Mouse (Mus musculus) kidney, embryonic 14.5 days (tissue): ENCODE measurements at regions not wholly inside any gene's neighbourhood (a gene's known extent, or its start where the extent isn't known, plus 50 kb on each side); places are given as distances from the start of the nearest gene placed in this dataset.
"Not testable (repeated sequence)": the region's sequence is repeated elsewhere in the genome, so short reads cannot be mapped to it uniquely, and the experiment has no call there.

ENCODE experiments used
- ATAC-seq: fragments of 200-750 bp; cut with Nextera tagmentation; 2 replicates; pipeline ENCODE4 v1.8.0; 2017; ENCODE audit warnings: moderate number of reproducible peaks, mild to moderate bottlenecking, moderate TSS enrichment, moderate library complexity; ENCODE audit not compliant: low FRiP score, low TSS enrichment
- H3K27ac ChIP-seq: fragments of 300-500 bp; sonication (generic); 2 replicates; pipeline ENCODE4 v1.5.1; 2014; ENCODE audit warnings: low read depth, mild to moderate bottlenecking, low read length, moderate library complexity, mixed read lengths
- H3K27me3 ChIP-seq: fragments of 300-500 bp; sonication (generic); 2 replicates; pipeline ENCODE4 v1.6.1; 2014; ENCODE audit warnings: mild to moderate bottlenecking, low read length; ENCODE audit not compliant: control insufficient read depth, insufficient read depth
- H3K36me3 ChIP-seq: fragments of 300-500 bp; sonication (generic); 2 replicates; pipeline ENCODE4 v1.6.1; 2014; ENCODE audit warnings: low read length, mixed read lengths; ENCODE audit not compliant: control insufficient read depth, insufficient read depth
- H3K4me1 ChIP-seq: fragments of 300-500 bp; sonication (generic); 2 replicates; pipeline ENCODE4 v1.6.1; 2014; ENCODE audit warnings: low read length, mixed read lengths; ENCODE audit not compliant: control insufficient read depth, insufficient read depth
- H3K4me2 ChIP-seq: fragments of 300-500 bp; sonication (generic); replicated peaks from 2 replicates; pipeline ENCODE4 v1.6.1; 2014; ENCODE audit warnings: low read depth, mild to moderate bottlenecking, low read length
- H3K4me3 ChIP-seq: fragments of 300-500 bp; sonication (generic); 2 replicates; pipeline ENCODE4 v1.5.1; 2014; ENCODE audit warnings: mild to moderate bottlenecking, low read length
- H3K9ac ChIP-seq: fragments of 300-500 bp; sonication (generic); 2 replicates; pipeline ENCODE4 v1.6.1; 2014; ENCODE audit warnings: low read depth, mild to moderate bottlenecking, low read length, moderate library complexity
- H3K9me3 ChIP-seq: fragments of 300-500 bp; sonication (generic); 2 replicates; pipeline ENCODE4 v1.6.1; 2016; ENCODE audit warnings: low read length; ENCODE audit not compliant: control insufficient read depth
- WGBS: fragments of 180-500 bp; shearing (Covaris S2); extraction: QIAGEN DNeasy Blood & Tissue Kit; methylation state at CpG from one replicate; pipeline ENCODE4 v1.1.7; 2014; 5-methylcytosine and 5-hydroxymethylcytosine counted together

DNA sequence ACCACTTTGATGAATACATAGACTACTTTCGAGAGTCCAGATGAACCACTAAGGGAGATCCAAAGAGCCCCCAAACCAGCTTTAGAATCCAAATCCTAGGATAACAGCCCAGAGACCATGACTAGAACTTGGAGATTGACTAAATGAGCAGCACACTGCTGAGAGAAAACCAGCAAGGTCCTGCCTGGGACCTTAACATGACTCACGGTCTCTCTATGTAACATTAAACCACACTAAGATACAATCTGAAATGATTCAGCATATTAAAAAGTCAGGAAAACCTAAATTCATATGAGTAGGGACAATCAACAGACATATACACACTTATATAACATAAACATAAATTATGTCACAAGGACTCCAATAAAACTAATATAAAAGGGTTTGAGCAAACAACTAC lies 131.7 kb upstream of the Nudt7 start:
- no peak for ATAC-seq
- 78% methylated on average over 2 of the region's 2 CpGs for WGBS
- H3K4me2 ChIP-seq: no peak overlapping the region

DNA sequence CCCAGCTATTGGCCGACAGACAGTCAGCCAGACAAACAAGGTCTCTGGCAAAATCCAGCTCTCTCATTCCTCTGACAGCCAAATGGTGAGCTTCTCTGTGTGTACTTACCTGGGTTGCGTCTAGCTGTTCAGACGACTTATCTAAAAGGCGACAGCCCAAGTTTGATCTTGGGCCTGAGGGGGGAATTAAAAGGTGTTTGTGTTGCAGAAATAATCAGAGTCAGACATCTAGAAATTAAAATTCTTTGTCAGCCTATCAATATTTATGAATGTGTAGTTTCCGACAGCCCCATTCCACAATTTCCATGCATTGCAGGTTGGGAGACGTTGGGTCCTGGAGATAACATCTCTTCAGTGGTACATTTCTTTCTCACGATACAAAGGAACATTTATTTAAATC lies 128.9 kb upstream of the Nudt7 start:
- no peak overlapping the region for H3K4me2 ChIP-seq
- no peak overlapping the region for H3K4me3 ChIP-seq
- H3K27me3 ChIP-seq: no peaks in the 10 kb centered on the region
- 72% methylated on average over 7 of the region's 7 CpGs for whole genome bisulfite sequencing
- ATAC-seq: no peak
- H3K36me3 ChIP-seq: no peaks in the 10 kb centered on the region
- no peaks in the 10 kb centered on the region for H3K9me3 ChIP-seq
- no peak overlapping the region for H3K27ac ChIP-seq
- H3K9ac ChIP-seq: no peak overlapping the region
- H3K4me1 ChIP-seq: no peaks in the 10 kb centered on the region

More for the DNA sequence above, 131.7 kb upstream of the Nudt7 start:
- no peak overlapping the region for H3K27ac ChIP-seq
- no peaks in the 10 kb centered on the region for H3K9me3 ChIP-seq
- 0 out of 2 replicates have a peak, but pooled peaks cover 3% of the 10 kb centered on the region for H3K4me1 ChIP-seq
- H3K36me3 ChIP-seq: no peaks in the 10 kb centered on the region
- no peak overlapping the region for H3K4me3 ChIP-seq
- H3K27me3 ChIP-seq: no peaks in the 10 kb centered on the region
- H3K9ac ChIP-seq: no peak overlapping the region

DNA sequence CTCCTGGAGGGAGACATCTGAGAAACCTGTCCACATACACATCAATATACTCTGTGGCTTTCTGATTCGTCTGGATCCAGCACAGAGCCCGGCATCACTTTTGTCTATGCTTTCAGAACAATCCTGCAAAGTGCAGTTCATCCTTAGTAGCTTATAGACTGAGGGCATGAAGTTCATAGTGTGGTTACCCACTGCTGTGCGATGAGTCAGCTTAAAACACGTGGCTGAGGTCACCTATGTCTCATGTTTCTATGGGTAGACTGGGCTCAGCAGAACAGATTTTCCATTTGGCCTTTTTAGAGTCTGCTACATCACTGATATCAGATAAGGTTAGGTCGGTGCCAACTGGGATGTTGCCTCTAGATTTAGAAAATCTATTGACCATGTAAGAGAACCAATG lies 126.8 kb upstream of the Nudt7 start:
- no peak overlapping the region for H3K9ac ChIP-seq
- H3K4me2 ChIP-seq: no peak overlapping the region
- H3K9me3 ChIP-seq: no peaks in the 10 kb centered on the region
- H3K4me3 ChIP-seq: no peak overlapping the region
- H3K27me3 ChIP-seq: no peaks in the 10 kb centered on the region
- 83% methylated on average over 5 of the region's 5 CpGs for WGBS
- H3K27ac ChIP-seq: no peak overlapping the region
- H3K4me1 ChIP-seq: no peaks in the 10 kb centered on the region
- ATAC-seq: no peak
- H3K36me3 ChIP-seq: no peaks in the 10 kb centered on the region

DNA sequence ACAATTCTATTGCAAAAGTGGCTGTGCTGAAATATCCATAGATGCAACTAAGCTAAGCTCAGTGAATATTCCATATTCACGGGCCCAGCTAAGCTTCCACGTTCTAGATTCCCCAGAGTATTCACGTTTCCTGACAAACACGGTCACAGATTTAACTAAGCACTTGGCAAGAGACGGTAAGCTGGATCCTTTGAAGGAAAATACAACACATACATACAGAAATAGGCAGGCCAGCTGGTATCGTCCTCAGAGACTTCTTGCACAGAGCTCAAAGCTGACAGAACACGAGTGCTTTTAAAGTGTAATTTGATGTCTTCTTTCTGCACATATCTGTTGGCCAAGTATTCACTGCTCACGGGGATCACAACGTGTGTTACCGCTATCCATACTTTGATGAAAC lies 126.3 kb upstream of the Nudt7 start:
- ATAC-seq: no peak
- H3K9me3 ChIP-seq: no peaks in the 10 kb centered on the region
- 82% methylated on average over 10 of the region's 10 CpGs for WGBS
- H3K36me3 ChIP-seq: no peaks in the 10 kb centered on the region
- no peak overlapping the region for H3K9ac ChIP-seq
- H3K4me3 ChIP-seq: no peak overlapping the region
- no peaks in the 10 kb centered on the region for H3K27me3 ChIP-seq
- H3K27ac ChIP-seq: no peak overlapping the region
- no peaks in the 10 kb centered on the region for H3K4me1 ChIP-seq
- no peak overlapping the region for H3K4me2 ChIP-seq

DNA sequence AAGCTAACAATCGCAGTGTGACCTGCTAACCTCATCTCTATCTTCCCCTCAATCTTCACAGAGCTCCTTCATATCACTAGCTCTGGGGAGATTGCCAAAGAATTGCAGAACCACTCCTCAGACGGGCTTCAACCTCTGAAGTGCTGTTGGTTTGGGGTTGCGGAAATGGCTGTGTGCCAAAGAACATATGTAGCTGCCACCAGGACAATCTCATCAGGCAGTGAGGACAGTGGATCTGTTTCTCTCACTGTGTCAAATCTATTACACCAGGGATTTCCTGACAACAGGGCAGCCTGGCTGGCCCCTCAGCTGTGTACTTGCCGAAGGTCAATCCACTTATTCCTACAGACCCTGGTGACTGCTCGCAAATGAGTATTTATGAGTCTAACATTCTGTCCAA lies 115.0 kb upstream of the Nudt7 start:
- Histone ChIP-seq H3K4me2 (no peak overlapping the region), H3K27ac (no peak overlapping the region; the same call in 1 of the 2 replicates), H3K36me3 (no peaks in the 10 kb centered on the region), H3K27me3 (no peaks in the 10 kb centered on the region), H3K9me3 (no peaks in the 10 kb centered on the region), H3K4me1 (no peaks in the 10 kb centered on the region), H3K9ac (no peak overlapping the region), H3K4me3 (no peak overlapping the region)
- WGBS: 28% methylated on average over 5 of the region's 5 CpGs
- ATAC-seq: peak; percentile 94

DNA sequence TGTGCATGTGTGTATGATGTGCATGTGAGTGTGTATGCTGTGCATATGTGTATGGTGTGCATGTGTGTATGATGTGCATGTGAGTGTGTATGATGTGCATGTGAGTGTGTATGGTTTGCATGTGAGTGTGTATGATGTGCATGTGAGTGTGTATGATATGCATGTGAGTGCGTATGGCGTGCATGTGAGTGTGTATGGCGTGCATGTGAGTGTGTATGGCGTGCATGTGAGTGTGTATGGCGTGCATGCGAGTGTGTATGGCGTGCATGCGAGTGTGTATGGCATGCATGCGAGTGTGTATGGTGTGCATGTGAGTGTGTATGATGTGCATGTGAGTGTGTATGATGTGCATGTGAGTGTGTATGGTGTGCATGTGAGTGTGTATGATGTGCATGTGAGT lies 103.2 kb upstream of the Nudt7 start:
- not testable (repeated sequence) for H3K27me3 ChIP-seq, H3K9me3 ChIP-seq, H3K36me3 ChIP-seq, ATAC-seq, H3K4me1 ChIP-seq, H3K9ac ChIP-seq, H3K27ac ChIP-seq, H3K4me3 ChIP-seq, H3K4me2 ChIP-seq
- 95% methylated on average over 9 of the region's 9 CpGs for WGBS

DNA sequence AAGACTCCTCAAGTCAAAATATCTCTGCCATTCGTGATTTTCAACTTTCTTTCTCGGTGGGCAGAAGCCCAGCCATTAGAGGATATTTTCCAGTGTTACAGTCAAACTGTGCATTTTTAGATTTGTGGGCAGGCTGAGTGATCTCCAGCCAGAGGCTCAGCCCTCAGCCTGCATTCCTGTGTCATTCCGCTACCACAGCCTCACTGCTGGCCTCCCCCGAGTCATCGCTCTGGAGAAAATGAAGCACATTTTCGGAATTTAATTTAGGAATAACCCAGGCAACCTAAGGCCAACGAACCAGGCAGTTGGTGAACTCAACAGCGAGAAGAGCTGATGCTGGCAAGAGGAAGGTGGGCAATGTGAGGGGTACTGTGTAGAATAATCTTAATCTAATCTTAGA lies 80.9 kb upstream of the Nudt7 start:
- H3K9ac ChIP-seq: no peak overlapping the region
- 68% methylated on average over 8 of the region's 8 CpGs for WGBS
- no peaks in the 10 kb centered on the region for H3K27me3 ChIP-seq
- H3K4me1 ChIP-seq: no peaks in the 10 kb centered on the region
- peaks cover 3% of the 10 kb centered on the region; the same call in 1 of the 2 replicates for H3K9me3 ChIP-seq
- no peaks in the 10 kb centered on the region for H3K36me3 ChIP-seq
- H3K4me2 ChIP-seq: no peak overlapping the region
- ATAC-seq: no peak
- H3K27ac ChIP-seq: no peak overlapping the region
- no peak overlapping the region for H3K4me3 ChIP-seq

DNA sequence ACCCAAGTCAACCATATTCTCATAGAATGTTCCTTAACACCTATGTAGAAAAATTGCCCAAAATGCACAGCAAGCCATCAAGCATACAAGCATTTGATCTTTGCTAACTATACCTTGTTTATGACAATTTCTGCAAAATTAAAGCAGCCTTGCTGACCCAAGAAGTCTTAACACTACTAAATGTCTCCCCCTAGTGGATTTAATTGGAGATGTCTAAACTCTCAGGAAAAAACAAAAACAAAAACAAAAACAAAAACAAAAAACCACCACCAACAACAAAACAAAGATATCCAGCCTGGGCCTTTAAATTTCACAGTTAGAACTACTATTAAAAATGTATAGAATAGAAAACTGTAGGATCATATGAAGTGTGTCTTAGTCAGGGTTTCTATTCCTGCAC lies 69.8 kb upstream of the Nudt7 start:
- no peak for ATAC-seq

DNA sequence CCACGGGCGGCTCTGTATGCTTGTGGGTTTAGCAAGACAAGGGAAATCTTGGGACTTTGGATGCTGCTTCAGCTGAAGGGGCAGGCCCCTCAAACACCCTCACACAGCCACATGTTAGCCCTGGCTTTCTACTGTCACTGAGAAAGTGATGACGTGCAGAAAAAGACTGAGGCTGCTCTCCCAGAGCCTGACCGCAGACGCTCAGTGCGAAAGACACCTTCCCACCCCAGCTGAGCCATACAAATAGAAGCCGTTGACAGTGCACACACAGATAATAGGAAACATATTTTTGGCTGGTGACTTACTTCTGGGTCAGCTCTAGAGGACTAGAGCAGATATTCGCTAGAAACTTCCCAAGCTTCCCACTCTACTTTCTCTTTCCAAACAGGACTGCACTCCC lies 61.0 kb upstream of the Nudt7 start:
- no peak for ATAC-seq
- Histone ChIP-seq H3K36me3 (no peaks in the 10 kb centered on the region), H3K9me3 (no peaks in the 10 kb centered on the region), H3K9ac (no peak overlapping the region), H3K27me3 (no peaks in the 10 kb centered on the region), H3K4me1 (no peaks in the 10 kb centered on the region), H3K4me2 (no peak overlapping the region), H3K4me3 (no peak overlapping the region), H3K27ac (no peak overlapping the region)
- 88% methylated on average over 8 of the region's 8 CpGs for WGBS

More for the DNA sequence above, 69.8 kb upstream of the Nudt7 start:
- Histone ChIP-seq H3K36me3 (no peaks in the 10 kb centered on the region), H3K4me3 (no peak overlapping the region), H3K27ac (no peak overlapping the region), H3K4me1 (no peaks in the 10 kb centered on the region), H3K9ac (no peak overlapping the region), H3K9me3 (no peaks in the 10 kb centered on the region), H3K4me2 (no peak overlapping the region), H3K27me3 (no peaks in the 10 kb centered on the region)

DNA sequence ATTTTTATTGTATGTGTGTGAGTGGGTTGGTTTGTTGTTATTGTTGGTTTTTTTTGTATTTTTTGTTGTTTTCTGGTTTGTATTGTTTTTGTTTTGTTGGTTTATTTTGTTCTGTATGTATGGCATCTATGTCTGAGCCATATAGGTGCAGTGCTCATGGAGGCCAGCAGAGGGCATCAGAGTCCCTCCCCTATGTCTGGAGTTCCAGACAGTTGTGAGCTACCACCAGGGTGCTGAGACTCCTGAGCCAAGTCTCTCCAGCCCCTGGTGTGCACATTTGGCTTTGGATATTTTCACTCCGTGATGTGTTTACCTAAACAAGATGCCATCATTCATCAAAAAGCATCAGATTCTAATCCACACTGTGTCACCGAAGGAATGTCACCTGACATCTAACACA lies 59.2 kb upstream of the Nudt7 start:
- Histone ChIP-seq H3K9me3 (no peaks in the 10 kb centered on the region), H3K36me3 (no peaks in the 10 kb centered on the region), H3K27ac (no peak overlapping the region), H3K4me1 (no peaks in the 10 kb centered on the region), H3K4me3 (no peak overlapping the region), H3K4me2 (no peak overlapping the region), H3K27me3 (no peaks in the 10 kb centered on the region), H3K9ac (no peak overlapping the region)
- 93% methylated on average over 2 of the region's 2 CpGs for WGBS
- ATAC-seq: no peak
